Comparison of ENCODE assay signal across 21 mouse cellular contexts in the genomic region with DNA sequence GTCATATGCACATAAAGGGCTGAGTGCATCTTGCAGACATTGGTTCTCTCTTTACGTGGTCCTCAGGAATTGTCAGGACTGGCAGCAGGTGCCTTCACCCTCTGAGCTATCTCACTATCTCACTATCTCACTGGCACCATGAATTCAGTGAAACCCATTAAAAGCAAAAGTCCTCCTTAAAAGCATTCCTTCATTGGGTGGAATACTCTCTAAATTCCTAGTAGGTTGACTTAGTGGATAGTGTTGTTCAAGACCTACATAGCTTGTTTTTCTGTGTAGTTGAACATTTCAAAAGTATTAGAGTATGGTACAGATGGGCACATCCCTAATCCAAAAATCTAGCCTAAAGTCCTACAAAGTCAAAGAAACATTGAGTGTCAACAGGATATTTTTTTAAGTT. TPM values are rescaled to one million over a fixed set of nuclear protein-coding genes. Genes with fewer than 3 reads are reported as not detected.
"Had no signal": no experiment of that assay in that cellular context is flagged by ENCODE, and none has a peak within 500 bp of the region (broad histone marks: within the 10 kb centered on the region; RNA-seq: fewer than 3 reads in every experiment).

No protein-coding gene starts in this region.

- H3K9ac ChIP-seq: neural tube, embryonic 13.5 days; neural tube, embryonic 15.5 days; stomach, embryonic 15.5 days had no signal

- H3K36me3 ChIP-seq: neural tube, embryonic 13.5 days; neural tube, embryonic 15.5 days; stomach, embryonic 15.5 days had no signal

- H3K27ac ChIP-seq: neural tube, embryonic 13.5 days; neural tube, embryonic 15.5 days; stomach, embryonic 15.5 days; stomach, postnatal 0 days had no signal

- H3K4me1 ChIP-seq: neural tube, embryonic 13.5 days; neural tube, embryonic 15.5 days; stomach, embryonic 15.5 days had no signal

- H3K9me3 ChIP-seq: neural tube, embryonic 13.5 days; neural tube, embryonic 15.5 days; stomach, embryonic 15.5 days had no signal

- H3K4me3 ChIP-seq: neural tube, embryonic 13.5 days; neural tube, embryonic 15.5 days; stomach, embryonic 15.5 days had no signal

- H3K27me3 ChIP-seq: neural tube, embryonic 13.5 days; neural tube, embryonic 15.5 days; stomach, embryonic 15.5 days had no signal

- DNase-seq: retina, postnatal 1 day; right cerebral cortex, adult 18-20 months; right cerebral cortex, postnatal 14 days; right cerebral cortex, postnatal 25 days; right cerebral cortex, postnatal 4 days; spleen, adult 18-20 months; thymus, adult 18-20 months; thymus, adult 2 months; thymus, postnatal 14 days; thymus, postnatal 25 days; thymus, postnatal 36 days; thymus, postnatal 4 days had no signal

- H3K4me2 ChIP-seq: neural tube, embryonic 13.5 days; neural tube, embryonic 15.5 days; stomach, embryonic 15.5 days had no signal

RNA-seq across cellular contexts. Expression of a gene that starts 55.4 kb away (rescaled TPM):
- polyA plus RNA-seq: neural tube, embryonic 14.5 days; small intestine, adult 2 months; stomach, embryonic 14.5 days; thymus, postnatal 0 days; urinary bladder, adult 2 months had no signal
